Mouse (Mus musculus): ENCODE results near the gene Epha5. TPM values are rescaled to one million over a fixed set of nuclear protein-coding genes. Genes with fewer than 3 reads are reported as not detected.

The Epha5 gene
- polyA plus RNA-seq, 1 experiment from 2014 or later, result 0.07 TPM

- Histone ChIP-seq H3K4me3 (replicated peaks) (no peak overlapping the region), H3K9ac (no peak overlapping the region)
- WGBS (ENCODE audit: insufficient replicate concordance), result 48% methylated on average over 4 of the region's 4 CpGs
Measured at GRCm38 (mm10) chr5:84142138-84142537, 275.0 kb downstream of the Epha5 start.

DNA sequence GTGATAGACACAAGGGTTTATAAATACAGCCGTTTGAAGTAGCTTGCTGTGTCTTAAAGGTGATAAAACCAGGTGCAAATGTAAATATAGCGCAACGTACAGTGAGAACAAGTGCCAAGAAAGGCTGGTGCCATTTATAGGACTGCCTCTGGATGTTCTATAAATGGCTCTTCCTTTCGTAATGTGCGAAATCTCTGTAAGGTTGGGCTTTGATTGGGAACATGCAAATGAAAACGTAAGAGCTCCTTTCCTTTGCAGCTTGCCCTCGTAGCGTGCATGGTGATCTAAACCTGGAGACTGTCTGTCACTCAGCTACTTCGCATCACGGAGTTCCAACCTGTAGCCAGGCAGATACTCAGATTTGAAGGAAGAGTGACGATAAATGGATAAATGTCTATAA, 321.2 kb downstream of the Epha5 start:
- no peaks in the 10 kb centered on the region for H3K9me3 ChIP-seq (replicated peaks)
- no peak for ATAC-seq (ENCODE audit: insufficient read depth)
- no peaks in the 10 kb centered on the region for H3K27me3 ChIP-seq
- no peaks in the 10 kb centered on the region for H3K4me1 ChIP-seq (replicated peaks)
- H3K36me3 ChIP-seq (replicated peaks), result no peaks in the 10 kb centered on the region
- no peak overlapping the region for H3K9ac ChIP-seq
- WGBS (ENCODE audit: insufficient replicate concordance), result 70% methylated on average over 11 of the region's 11 CpGs
- no peak overlapping the region for H3K4me2 ChIP-seq
- H3K4me3 ChIP-seq (replicated peaks), result no peak overlapping the region
- no peak overlapping the region for H3K27ac ChIP-seq (replicated peaks)

More at GRCm38 (mm10) chr5:84142138-84142537, 275.0 kb downstream of the Epha5 start:
- Histone ChIP-seq H3K27ac (replicated peaks) (no peak overlapping the region), H3K9me3 (replicated peaks) (no peaks in the 10 kb centered on the region), H3K27me3 (no peaks in the 10 kb centered on the region), H3K4me1 (replicated peaks) (no peaks in the 10 kb centered on the region), H3K36me3 (replicated peaks) (no peaks in the 10 kb centered on the region), H3K4me2 (no peak overlapping the region)
- no peak for ATAC-seq (ENCODE audit: insufficient read depth)

- no peaks in the 10 kb centered on the region for H3K36me3 ChIP-seq (replicated peaks)
- H3K4me1 ChIP-seq (replicated peaks), result no peaks in the 10 kb centered on the region
- ATAC-seq (ENCODE audit: insufficient read depth), result no peak
- no peaks in the 10 kb centered on the region for H3K9me3 ChIP-seq (replicated peaks)
- no peaks in the 10 kb centered on the region for H3K27me3 ChIP-seq
- H3K4me3 ChIP-seq (replicated peaks), result no peak overlapping the region
- H3K9ac ChIP-seq, result no peak overlapping the region
- no peak overlapping the region for H3K4me2 ChIP-seq
- 61% methylated on average over 6 of the region's 6 CpGs for WGBS (ENCODE audit: insufficient replicate concordance)
- H3K27ac ChIP-seq (replicated peaks), result no peak overlapping the region
Measured at GRCm38 (mm10) chr5:84081321-84081720, 335.9 kb downstream of the Epha5 start.

- no peaks in the 10 kb centered on the region for H3K4me1 ChIP-seq (replicated peaks)
- H3K27ac ChIP-seq (replicated peaks), result no peak overlapping the region
- H3K36me3 ChIP-seq (replicated peaks), result no peaks in the 10 kb centered on the region
- H3K4me3 ChIP-seq (replicated peaks), result no peak overlapping the region
- H3K9ac ChIP-seq, result no peak overlapping the region
- 74% methylated on average over 7 of the region's 7 CpGs for WGBS (ENCODE audit: insufficient replicate concordance)
- no peak overlapping the region for H3K4me2 ChIP-seq
- no peaks in the 10 kb centered on the region for H3K9me3 ChIP-seq (replicated peaks)
- no peaks in the 10 kb centered on the region for H3K27me3 ChIP-seq
- no peak for ATAC-seq (ENCODE audit: insufficient read depth)
Measured at GRCm38 (mm10) chr5:84070976-84071375, 346.2 kb downstream of the Epha5 start.

- H3K4me2 ChIP-seq, result no peak overlapping the region
- no peak for ATAC-seq (ENCODE audit: insufficient read depth)
- no peak overlapping the region for H3K9ac ChIP-seq
- no peak overlapping the region for H3K4me3 ChIP-seq (replicated peaks)
- H3K27ac ChIP-seq (replicated peaks), result no peak overlapping the region
- no peaks in the 10 kb centered on the region for H3K9me3 ChIP-seq (replicated peaks)
- no peaks in the 10 kb centered on the region for H3K36me3 ChIP-seq (replicated peaks)
- 65% methylated on average over 2 of the region's 2 CpGs for WGBS (ENCODE audit: insufficient replicate concordance)
- H3K27me3 ChIP-seq, result no peaks in the 10 kb centered on the region
- no peaks in the 10 kb centered on the region for H3K4me1 ChIP-seq (replicated peaks)
Measured at GRCm38 (mm10) chr5:84053880-84054279, 363.3 kb downstream of the Epha5 start.

DNA sequence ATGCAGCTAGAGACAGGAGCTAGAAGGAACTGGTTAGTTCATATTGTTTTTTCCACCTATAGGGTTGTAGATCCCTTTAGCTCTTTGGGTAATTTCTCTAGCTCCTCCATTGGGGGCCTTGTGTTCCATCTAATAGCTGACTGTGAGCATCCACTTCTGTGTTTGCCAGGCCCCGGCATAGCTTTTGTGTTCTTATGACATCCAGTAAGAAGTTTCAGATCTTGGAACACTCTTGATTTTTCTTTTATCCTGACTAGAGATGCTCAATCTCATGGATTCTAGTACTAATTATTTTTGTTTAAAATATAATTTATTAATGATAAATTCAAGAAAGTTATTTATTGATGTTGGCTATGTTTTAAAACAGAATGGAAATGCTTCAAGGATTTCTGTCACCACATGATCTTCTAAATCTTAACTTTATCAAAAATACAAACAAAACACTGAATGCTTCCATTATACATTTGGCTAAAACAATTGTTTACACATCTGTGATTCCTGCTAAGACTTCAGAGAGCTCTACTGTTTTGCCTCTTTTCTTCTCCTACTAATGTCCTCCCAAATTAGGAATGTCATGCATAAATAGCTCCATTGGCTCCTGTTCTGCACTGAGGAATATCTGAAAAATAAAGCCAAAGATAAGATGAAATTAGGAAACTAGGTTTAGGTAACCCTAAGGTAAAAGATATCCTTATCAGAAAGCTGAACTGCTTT, 379.8 kb downstream of the Epha5 start:
- Histone ChIP-seq H3K9me3 (replicated peaks) (no peaks in the 10 kb centered on the region), H3K4me2 (no peak overlapping the region), H3K9ac (no peak overlapping the region), H3K27ac (replicated peaks) (no peak overlapping the region), H3K4me3 (replicated peaks) (no peak overlapping the region), H3K27me3 (no peaks in the 10 kb centered on the region), H3K36me3 (replicated peaks) (no peaks in the 10 kb centered on the region), H3K4me1 (replicated peaks) (no peaks in the 10 kb centered on the region)
- WGBS (ENCODE audit: insufficient replicate concordance), result 76% methylated on average over 1 of the region's 1 CpGs
- no peak for ATAC-seq (ENCODE audit: insufficient read depth)
